ENCODE assay signal across 15 mouse cellular contexts in the genomic region with DNA sequence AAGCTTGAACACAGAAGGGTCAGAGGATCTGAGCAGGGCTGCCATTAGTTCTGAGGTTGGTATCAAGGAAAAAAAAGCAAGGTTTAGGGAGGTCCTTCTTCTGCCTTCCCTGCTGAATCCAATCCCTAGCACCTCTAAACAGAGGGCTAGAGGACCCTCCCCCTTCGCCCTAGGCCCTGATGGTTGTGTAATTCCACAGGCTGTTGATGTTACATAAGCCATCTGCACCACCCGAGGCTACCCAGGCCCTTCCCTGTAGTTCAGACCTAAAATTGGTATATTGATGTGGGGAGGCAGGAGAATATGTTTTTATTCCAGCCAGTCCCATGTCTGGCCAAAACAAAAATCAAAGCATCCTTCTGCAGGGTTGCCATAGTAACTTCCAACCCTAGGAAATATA. TPM values are rescaled to one million over a fixed set of nuclear protein-coding genes. Genes with fewer than 3 reads are reported as not detected.
DNase-seq lines count a peak whose midpoint lies in the region; ATAC-seq lines count a peak whose summit lies in the region.
"Had no signal": no experiment of that assay in that cellular context is flagged by ENCODE, and none has a peak within 500 bp of the region (broad histone marks: within the 10 kb centered on the region; RNA-seq: fewer than 3 reads in every experiment).

No protein-coding gene starts in this region.

- ATAC-seq in forebrain, embryonic 15.5 days (replicated peaks), result no peak; the same call in 1 of the 2 replicates
- ATAC-seq in forebrain, embryonic 11.5 days (replicated peaks; ENCODE audit: low FRiP score), result no peak
- ATAC-seq in hindbrain, embryonic 15.5 days (ENCODE audit: low FRiP score, low read depth), result no peak

- H3K9me3 ChIP-seq in forebrain, embryonic 15.5 days, result no peaks in the 10 kb centered on the region
- no peaks in the 10 kb centered on the region for H3K9me3 ChIP-seq in forebrain, embryonic 11.5 days (ENCODE audit: control insufficient read depth, low read length)
- no peaks in the 10 kb centered on the region for H3K9me3 ChIP-seq in hindbrain, embryonic 15.5 days
- H3K9me3 ChIP-seq: embryonic facial prominence, embryonic 12.5 days; liver, embryonic 13.5 days; neural tube, embryonic 12.5 days had no signal

- no peaks in the 10 kb centered on the region for H3K36me3 ChIP-seq in forebrain, embryonic 15.5 days
- H3K36me3 ChIP-seq in forebrain, embryonic 11.5 days (ENCODE audit: control insufficient read depth, insufficient read depth, low read length), result no peaks in the 10 kb centered on the region
- H3K36me3 ChIP-seq in hindbrain, embryonic 15.5 days, result no peaks in the 10 kb centered on the region
- H3K36me3 ChIP-seq: embryonic facial prominence, embryonic 12.5 days; liver, embryonic 13.5 days; neural tube, embryonic 12.5 days had no signal

- peak overlapping the region; percentile 72; the same call in 1 of the 2 replicates for H3K27ac ChIP-seq in forebrain, embryonic 15.5 days (replicated peaks)
- H3K27ac ChIP-seq in forebrain, embryonic 11.5 days (ENCODE audit: low read depth, low read length), result no peak overlapping the region
- peak overlapping the region; percentile 86 for H3K27ac ChIP-seq in hindbrain, embryonic 15.5 days (replicated peaks)
- H3K27ac ChIP-seq: embryonic facial prominence, embryonic 12.5 days; liver, embryonic 13.5 days; neural tube, embryonic 12.5 days had no signal

- WGBS in forebrain, embryonic 15.5 days, result 61% methylated on average over 2 of the region's 2 CpGs
- 74% methylated on average over 2 of the region's 2 CpGs for WGBS in forebrain, embryonic 11.5 days
- 62% methylated on average over 2 of the region's 2 CpGs for WGBS in hindbrain, embryonic 15.5 days

- peaks cover 23% of the 10 kb centered on the region for H3K4me1 ChIP-seq in forebrain, embryonic 15.5 days
- peaks cover 7% of the 10 kb centered on the region; the same call in 1 of the 2 replicates for H3K4me1 ChIP-seq in forebrain, embryonic 11.5 days (replicated peaks; ENCODE audit: control insufficient read depth, insufficient read depth, low read length)
- peaks cover 30% of the 10 kb centered on the region for H3K4me1 ChIP-seq in hindbrain, embryonic 15.5 days (replicated peaks)
- H3K4me1 ChIP-seq: liver, embryonic 13.5 days had no signal

- H3K4me3 ChIP-seq in forebrain, embryonic 15.5 days, result peak overlapping the region; percentile 38; the same call in 1 of the 2 replicates
- H3K4me3 ChIP-seq in forebrain, embryonic 11.5 days (ENCODE audit: low read depth, low read length), result no peak overlapping the region
- H3K4me3 ChIP-seq in hindbrain, embryonic 15.5 days, result peak overlapping the region; percentile 38
- H3K4me3 ChIP-seq: embryonic facial prominence, embryonic 12.5 days; liver, embryonic 13.5 days had no signal

- DNase-seq in forebrain, embryonic 11.5 days (ENCODE audit: low spot score), result no peak
- peak; percentile 89 for DNase-seq in brain, adult 2 months (ENCODE audit: low read depth, low spot score)
- peak; percentile 39 for DNase-seq in lung, postnatal 14 days
- no peak for DNase-seq in thymus, adult 18-20 months
- no peak for DNase-seq in ovary, postnatal 10 days (ENCODE audit: low spot score)
- DNase-seq in gastrocnemius, postnatal 10 days, result no peak
- DNase-seq: gastrocnemius, postnatal 25 days; kidney, postnatal 36 days; liver, embryonic 13.5 days had no signal

- no peak overlapping the region; the same call in 1 of the 2 replicates for H3K9ac ChIP-seq in forebrain, embryonic 15.5 days (replicated peaks)
- no peak overlapping the region for H3K9ac ChIP-seq in forebrain, embryonic 11.5 days (ENCODE audit: low read length)
- H3K9ac ChIP-seq in hindbrain, embryonic 15.5 days, result peak overlapping the region; percentile 51; the same call in 1 of the 2 replicates
- H3K9ac ChIP-seq: embryonic facial prominence, embryonic 12.5 days; liver, embryonic 13.5 days had no signal

- H3K27me3 ChIP-seq in forebrain, embryonic 15.5 days, result no peaks in the 10 kb centered on the region
- no peaks in the 10 kb centered on the region for H3K27me3 ChIP-seq in forebrain, embryonic 11.5 days (ENCODE audit: control insufficient read depth, insufficient read depth, low read length)
- no peaks in the 10 kb centered on the region for H3K27me3 ChIP-seq in hindbrain, embryonic 15.5 days

- peak overlapping the region; percentile 60 for H3K4me2 ChIP-seq in forebrain, embryonic 15.5 days (replicated peaks)
- no peak overlapping the region for H3K4me2 ChIP-seq in forebrain, embryonic 11.5 days (ENCODE audit: low read depth, low read length, severe bottlenecking)
- H3K4me2 ChIP-seq in hindbrain, embryonic 15.5 days, result peak overlapping the region; percentile 69
- H3K4me2 ChIP-seq: liver, embryonic 13.5 days had no signal

RNA-seq across cellular contexts. Expression of a gene that starts 1.3 kb away (rescaled TPM):
- 17.0 and 18.9 TPM in 2 replicates for polyA plus RNA-seq in forebrain, embryonic 15.5 days (2015; fragmentation: Nextera tagmentation; extraction: Ambion mirVana)
- polyA plus RNA-seq in forebrain, embryonic 11.5 days (2014; fragmentation: Nextera tagmentation; extraction: Ambion mirVana), result 0.21 and 0.95 TPM in 2 replicates
- polyA plus RNA-seq in hindbrain, embryonic 15.5 days (2015; fragmentation: Nextera tagmentation; extraction: Ambion mirVana), result 42.2 and 48.7 TPM in 2 replicates
- total RNA-seq in gastrocnemius, postnatal 10 days (2021), result under 1 TPM; 0.43 to 0.59 TPM
- total RNA-seq: hematopoietic stem cell, adult 5-6 weeks had no signal

RNA-seq across cellular contexts. Expression of a gene that starts 52.2 kb away (rescaled TPM):
- 24.7 and 25.5 TPM in 2 replicates for polyA plus RNA-seq in forebrain, embryonic 15.5 days (2015; fragmentation: Nextera tagmentation; extraction: Ambion mirVana)
- 20.0 and 21.5 TPM in 2 replicates for polyA plus RNA-seq in forebrain, embryonic 11.5 days (2014; fragmentation: Nextera tagmentation; extraction: Ambion mirVana)
- polyA plus RNA-seq in hindbrain, embryonic 15.5 days (2015; fragmentation: Nextera tagmentation; extraction: Ambion mirVana), result 16.4 and 17.7 TPM in 2 replicates
- 1 to 10 TPM; 5.3 TPM for total RNA-seq in gastrocnemius, postnatal 10 days (2021)

RNA-seq across cellular contexts. Expression of a gene that starts 52.2 kb away (rescaled TPM):
- polyA plus RNA-seq in forebrain, embryonic 15.5 days (2015; fragmentation: Nextera tagmentation; extraction: Ambion mirVana), result not detected in 2 replicates
- polyA plus RNA-seq in forebrain, embryonic 11.5 days (2014; fragmentation: Nextera tagmentation; extraction: Ambion mirVana), result not detected in 2 replicates
- polyA plus RNA-seq in hindbrain, embryonic 15.5 days (2015; fragmentation: Nextera tagmentation; extraction: Ambion mirVana), result not detected in 2 replicates
- total RNA-seq in gastrocnemius, postnatal 10 days (2021), result not detected
- total RNA-seq: gastrocnemius, postnatal 25 days; hematopoietic stem cell, adult 5-6 weeks had no signal
- polyA plus RNA-seq: embryonic facial prominence, embryonic 12.5 days; liver, embryonic 13.5 days; neural tube, embryonic 12.5 days; stomach, embryonic 14.5 days had no signal

Comparison
In these comparisons a context has a peak if more than half of its experiments do, and no peak if none do; other contexts are left out.
1. DNase-seq: peak in brain, adult 2 months (single experiment) and lung, postnatal 14 days (single experiment); none in forebrain, embryonic 11.5 days (single experiment), thymus, adult 18-20 months (0 of 2), ovary, postnatal 10 days (single experiment) and gastrocnemius, postnatal 10 days (single experiment).